Mouse (Mus musculus) neural tube, embryonic 12.5 days (tissue): ENCODE results near the gene Plekhg2. TPM values are rescaled to one million over a fixed set of nuclear protein-coding genes. Genes with fewer than 3 reads are reported as not detected.
A peak's percentile ranks its signal among the peaks of the same experiment; 100 is the strongest.

ENCODE experiments used
- ATAC-seq: fragments of 200-750 bp; cut with Nextera tagmentation; 2 replicates; pipeline ENCODE4 v1.8.0; 2017; ENCODE audit warnings: low read depth, mild to moderate bottlenecking, moderate TSS enrichment, moderate library complexity; ENCODE audit not compliant: low FRiP score
- H3K27ac ChIP-seq: fragments of 300-500 bp; sonication (generic); 2 replicates; pipeline ENCODE4 v1.5.1; 2016
- H3K27me3 ChIP-seq: fragments of 300-500 bp; sonication (generic); replicated peaks from 2 replicates; pipeline ENCODE4 v1.6.1; 2016; ENCODE audit warnings: mild to moderate bottlenecking
- H3K36me3 ChIP-seq: fragments of 300-500 bp; sonication (generic); 2 replicates; pipeline ENCODE4 v1.6.1; 2016; ENCODE audit warnings: mild to moderate bottlenecking
- H3K4me1 ChIP-seq: fragments of 300-500 bp; sonication (generic); 2 replicates; pipeline ENCODE4 v1.6.1; 2016
- H3K4me2 ChIP-seq: fragments of 300-500 bp; sonication (generic); replicated peaks from 2 replicates; pipeline ENCODE4 v1.6.1; 2016; ENCODE audit warnings: mild to moderate bottlenecking
- H3K4me3 ChIP-seq: fragments of 300-500 bp; sonication (generic); 2 replicates; pipeline ENCODE4 v1.5.1; 2016
- H3K9ac ChIP-seq: fragments of 300-500 bp; sonication (generic); 2 replicates; pipeline ENCODE4 v1.6.1; 2016; ENCODE audit warnings: mild to moderate bottlenecking
- H3K9me3 ChIP-seq: fragments of 300-500 bp; sonication (generic); 2 replicates; pipeline ENCODE4 v1.6.1; 2016; ENCODE audit warnings: mild to moderate bottlenecking
- whole genome bisulfite sequencing: fragments of 180-500 bp; shearing (Covaris S2); methylation state at CpG from one replicate; pipeline ENCODE4 v1.1.7; 2016; 5-methylcytosine and 5-hydroxymethylcytosine counted together
- polyA plus RNA-seq: library from polyadenylated mRNA; unstranded; fragments of >200 nt; fragmentation: Nextera tagmentation; extraction: Ambion mirVana; gene quantifications from 2 replicates; pipeline ENCODE4 v1.2.1, GENCODE M21; 2016

Gene Plekhg2
- polyA plus RNA-seq, 1 experiment from 2014 or later: 63.3 TPM

- 86% methylated on average over 7 of the region's 7 CpGs for WGBS
- H3K27ac ChIP-seq: no peak overlapping the region
- peaks cover 10% of the 10 kb centered on the region for H3K36me3 ChIP-seq
- H3K9ac ChIP-seq: no peak overlapping the region
- peaks cover 7% of the 10 kb centered on the region; the same call in 1 of the 2 replicates for H3K27me3 ChIP-seq
- no peak overlapping the region for H3K4me3 ChIP-seq
- H3K4me2 ChIP-seq: no peak overlapping the region
- no peaks in the 10 kb centered on the region for H3K9me3 ChIP-seq
- no peak for ATAC-seq
- H3K4me1 ChIP-seq: peaks cover 61% of the 10 kb centered on the region
Measured at GRCm38 (mm10) chr7:28373891-28374495, 1.6 kb upstream of the Plekhg2 start.

DNA sequence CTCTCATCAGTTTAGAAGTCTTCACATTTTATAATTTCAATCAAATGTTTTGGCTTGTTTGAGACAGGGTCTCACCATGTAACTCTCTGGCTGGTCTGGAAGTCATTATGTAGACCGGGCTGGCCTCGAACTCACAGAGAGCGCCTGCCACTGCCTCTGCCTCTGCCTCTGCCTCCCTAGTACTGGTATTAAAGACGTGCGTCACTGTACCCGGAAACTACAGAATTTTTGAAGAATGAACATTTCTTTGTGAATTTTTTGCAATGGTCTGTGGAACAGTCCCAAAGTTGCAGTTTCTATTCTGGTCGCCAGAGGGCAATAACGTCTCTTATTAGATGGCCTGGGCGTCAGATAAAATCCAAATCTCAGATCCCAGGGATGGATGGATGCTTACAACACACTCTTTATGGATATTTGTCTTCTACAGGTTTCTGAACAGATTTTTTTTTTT is 757 bp upstream of the Plekhg2 start:
- H3K9me3 ChIP-seq: no peaks in the 10 kb centered on the region
- no peak overlapping the region for H3K9ac ChIP-seq
- WGBS: under 1% methylated on average over 9 of the region's 9 CpGs
- peaks cover 7% of the 10 kb centered on the region; the same call in 1 of the 2 replicates for H3K27me3 ChIP-seq
- no peak overlapping the region for H3K27ac ChIP-seq
- H3K4me1 ChIP-seq: peaks cover 58% of the 10 kb centered on the region
- H3K4me3 ChIP-seq: peak overlapping the region; percentile 69
- peaks cover 18% of the 10 kb centered on the region for H3K36me3 ChIP-seq
- ATAC-seq: 0 out of 2 replicates have a peak, but pooled peaks have one; percentile 0
- H3K4me2 ChIP-seq: peak overlapping the region; percentile 90

DNA sequence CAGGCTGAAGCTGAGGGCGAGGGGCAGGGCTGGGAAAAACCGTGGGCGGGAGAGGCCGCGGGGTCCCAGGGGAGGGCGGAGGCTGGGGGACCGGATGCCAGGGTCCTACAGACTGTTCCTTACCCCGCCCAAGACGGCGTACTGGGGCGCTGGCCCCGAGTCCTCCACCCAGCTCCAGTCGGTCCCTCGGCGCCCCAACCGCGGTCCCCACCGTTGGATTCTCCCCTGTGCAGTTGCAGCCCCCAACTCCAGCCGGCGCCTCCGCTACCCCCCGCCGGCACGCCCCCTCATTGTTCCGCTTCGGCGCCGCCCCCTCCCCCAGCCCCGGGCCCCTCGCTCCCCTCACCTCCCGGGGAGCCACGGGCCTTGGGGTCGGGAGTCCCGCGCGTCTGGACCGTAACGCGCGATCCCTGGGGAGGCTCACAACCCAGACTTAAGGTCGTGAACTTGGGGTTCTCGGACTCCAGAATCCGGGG is 847 bp downstream of the Plekhg2 start:
- WGBS: under 1% methylated on average over 43 of the region's 43 CpGs
- 0 out of 2 replicates have a peak, but pooled peaks have one; percentile 8 for ATAC-seq
- peak overlapping the region; percentile 73 for H3K27ac ChIP-seq
- peaks cover 48% of the 10 kb centered on the region for H3K4me1 ChIP-seq
- peak overlapping the region; percentile 84 for H3K9ac ChIP-seq
- no peaks in the 10 kb centered on the region for H3K27me3 ChIP-seq
- H3K4me3 ChIP-seq: peak overlapping the region; percentile 69
- peak overlapping the region; percentile 90 for H3K4me2 ChIP-seq
- peaks cover 34% of the 10 kb centered on the region for H3K36me3 ChIP-seq
- no peaks in the 10 kb centered on the region for H3K9me3 ChIP-seq

- Histone ChIP-seq H3K27ac (peak overlapping the region; percentile 73; the same call in 1 of the 2 replicates), H3K4me1 (peaks cover 43% of the 10 kb centered on the region), H3K9ac (peak overlapping the region; percentile 84), H3K9me3 (no peaks in the 10 kb centered on the region), H3K4me2 (peak overlapping the region; percentile 90), H3K27me3 (no peaks in the 10 kb centered on the region), H3K36me3 (peaks cover 39% of the 10 kb centered on the region), H3K4me3 (peak overlapping the region; percentile 69)
- ATAC-seq: no peak
- 11% methylated on average over 11 of the region's 11 CpGs for WGBS
Measured at GRCm38 (mm10) chr7:28370977-28371513, 1.4 kb downstream of the Plekhg2 start.

DNA sequence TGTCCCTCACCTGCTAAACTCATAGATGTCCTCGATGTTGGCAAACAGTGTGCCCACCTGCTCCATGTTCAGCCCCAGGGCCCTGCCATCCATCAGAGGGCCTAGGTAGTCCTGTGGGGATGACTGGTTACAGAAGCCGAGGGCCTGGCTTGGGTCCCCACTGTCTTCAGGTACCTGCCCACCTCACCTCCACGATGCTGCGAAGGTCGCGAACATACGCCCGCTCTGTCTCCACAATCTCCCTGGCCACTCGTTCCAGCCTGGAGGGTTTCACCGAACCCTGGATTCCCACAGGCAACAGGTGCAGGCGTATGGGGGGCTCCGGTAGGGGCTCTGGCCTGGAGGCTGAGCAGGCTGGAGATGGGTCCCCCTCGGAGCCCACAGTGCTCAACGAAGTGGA is 2.3 kb downstream of the Plekhg2 start:
- H3K9ac ChIP-seq: peak overlapping the region; percentile 84; the same call in 1 of the 2 replicates
- no peaks in the 10 kb centered on the region for H3K9me3 ChIP-seq
- ATAC-seq: no peak
- H3K27me3 ChIP-seq: no peaks in the 10 kb centered on the region
- peaks cover 47% of the 10 kb centered on the region for H3K36me3 ChIP-seq
- H3K4me1 ChIP-seq: peaks cover 34% of the 10 kb centered on the region
- H3K27ac ChIP-seq: no peak overlapping the region
- 95% methylated on average over 14 of the region's 14 CpGs for WGBS
- H3K4me2 ChIP-seq: peak overlapping the region; percentile 90
- peak overlapping the region; percentile 69 for H3K4me3 ChIP-seq

- Histone ChIP-seq H3K9ac (peak overlapping the region; percentile 17; the same call in 1 of the 2 replicates), H3K4me1 (peaks cover 28% of the 10 kb centered on the region), H3K36me3 (peaks cover 64% of the 10 kb centered on the region), H3K4me3 (no peak overlapping the region), H3K9me3 (no peaks in the 10 kb centered on the region), H3K4me2 (no peak overlapping the region), H3K27me3 (no peaks in the 10 kb centered on the region), H3K27ac (no peak overlapping the region)
- 93% methylated on average over 16 of the region's 16 CpGs for WGBS
- ATAC-seq: no peak
Measured at GRCm38 (mm10) chr7:28368276-28368920, 4.0 kb downstream of the Plekhg2 start.

DNA sequence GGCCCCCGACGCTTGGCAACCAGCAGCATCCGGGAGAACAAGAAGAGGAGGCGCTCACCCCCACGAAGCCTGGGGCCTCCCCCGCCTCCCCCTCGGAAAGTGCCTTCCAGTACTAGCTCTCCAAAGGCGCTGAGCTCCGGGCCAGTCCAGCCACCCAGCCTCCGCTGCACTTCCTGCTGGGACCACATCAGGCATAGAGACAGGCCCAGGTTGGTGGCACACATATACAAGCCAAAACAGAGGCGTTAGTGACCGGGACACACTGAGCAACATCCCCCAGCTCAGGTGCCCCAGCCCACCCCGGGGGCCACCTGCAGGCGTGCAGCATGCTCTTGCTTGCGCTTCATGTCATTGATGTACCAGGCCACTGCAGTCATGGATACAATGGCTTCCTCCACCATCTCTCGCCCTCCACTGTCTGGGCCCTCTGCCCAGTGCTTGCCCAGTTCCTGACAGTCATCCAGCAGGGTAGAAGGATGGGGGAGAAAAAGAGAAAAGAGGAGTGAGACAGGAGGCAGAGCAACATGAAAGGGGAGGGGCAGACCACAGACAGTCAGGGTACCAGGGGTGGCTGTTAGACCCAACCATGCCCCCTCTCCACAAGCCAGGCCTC is 4.6 kb downstream of the Plekhg2 start:
- ATAC-seq: no peak
- Histone ChIP-seq H3K4me3 (no peak overlapping the region), H3K4me1 (peaks cover 28% of the 10 kb centered on the region), H3K9ac (peak overlapping the region; percentile 17; the same call in 1 of the 2 replicates), H3K36me3 (peaks cover 68% of the 10 kb centered on the region), H3K27me3 (no peaks in the 10 kb centered on the region), H3K4me2 (no peak overlapping the region), H3K27ac (no peak overlapping the region), H3K9me3 (no peaks in the 10 kb centered on the region)
- WGBS: 92% methylated on average over 16 of the region's 16 CpGs

- no peak overlapping the region for H3K27ac ChIP-seq
- no peak overlapping the region for H3K9ac ChIP-seq
- 89% methylated on average over 16 of the region's 16 CpGs for WGBS
- no peak for ATAC-seq
- 0 out of 2 replicates have a peak, but pooled peaks cover 5% of the 10 kb centered on the region for H3K4me1 ChIP-seq
- H3K27me3 ChIP-seq: no peaks in the 10 kb centered on the region
- no peak overlapping the region for H3K4me3 ChIP-seq
- H3K4me2 ChIP-seq: no peak overlapping the region
- peaks cover 82% of the 10 kb centered on the region for H3K36me3 ChIP-seq
- no peaks in the 10 kb centered on the region for H3K9me3 ChIP-seq
Measured at GRCm38 (mm10) chr7:28362441-28363060, 9.8 kb downstream of the Plekhg2 start.

DNA sequence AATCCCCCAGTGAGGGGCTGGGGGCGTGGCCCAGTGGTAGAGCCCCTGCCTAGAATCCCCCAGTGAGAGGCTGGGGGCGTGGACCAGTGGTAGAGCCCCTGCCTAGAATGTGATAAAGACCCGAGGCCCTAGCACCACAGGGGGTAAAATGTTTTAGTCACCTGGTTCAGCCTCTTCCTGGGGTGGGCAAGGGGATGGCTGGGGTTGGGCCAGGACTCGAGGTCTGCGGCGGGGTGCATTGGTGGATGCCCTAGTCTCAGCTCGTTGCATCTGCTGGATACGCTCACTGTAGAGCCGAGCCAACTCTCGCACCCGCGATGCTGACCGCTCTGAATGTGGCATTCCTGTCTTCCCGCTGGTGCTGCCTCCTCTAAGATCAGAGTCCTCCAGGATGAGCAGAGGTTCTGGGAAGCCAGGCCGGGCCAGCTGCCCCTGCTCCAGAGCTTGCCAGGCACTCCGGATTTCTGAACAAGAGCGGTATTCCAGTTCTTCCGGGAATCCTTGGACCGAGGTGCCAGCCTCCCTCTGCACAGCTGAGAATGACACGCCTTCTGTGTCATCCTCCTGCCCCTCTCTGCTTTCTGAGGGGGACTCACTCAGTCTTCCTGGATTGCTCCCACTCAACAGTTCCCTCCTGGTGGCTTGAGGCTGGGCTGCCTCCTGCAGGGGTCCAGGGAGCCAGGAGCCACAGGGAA is 10.6 kb downstream of the Plekhg2 start:
- H3K9me3 ChIP-seq: no peaks in the 10 kb centered on the region
- 0 out of 2 replicates have a peak, but pooled peaks cover 6% of the 10 kb centered on the region for H3K4me1 ChIP-seq
- H3K9ac ChIP-seq: no peak overlapping the region
- no peak for ATAC-seq
- peaks cover 75% of the 10 kb centered on the region for H3K36me3 ChIP-seq
- no peak overlapping the region for H3K4me3 ChIP-seq
- no peaks in the 10 kb centered on the region for H3K27me3 ChIP-seq
- 96% methylated on average over 20 of the region's 20 CpGs for WGBS
- no peak overlapping the region for H3K27ac ChIP-seq
- no peak overlapping the region for H3K4me2 ChIP-seq

- Histone ChIP-seq H3K9ac (no peak overlapping the region), H3K27me3 (no peaks in the 10 kb centered on the region), H3K9me3 (no peaks in the 10 kb centered on the region), H3K4me2 (no peak overlapping the region), H3K4me3 (no peak overlapping the region), H3K36me3 (peaks cover 63% of the 10 kb centered on the region), H3K4me1 (0 out of 2 replicates have a peak, but pooled peaks cover 6% of the 10 kb centered on the region), H3K27ac (no peak overlapping the region)
- ATAC-seq: no peak
- whole genome bisulfite sequencing: 96% methylated on average over 6 of the region's 6 CpGs
Measured at GRCm38 (mm10) chr7:28360291-28360690, 12.1 kb downstream of the Plekhg2 start.

- no peak overlapping the region for H3K27ac ChIP-seq
- H3K9ac ChIP-seq: no peak overlapping the region
- 93% methylated on average over 10 of the region's 10 CpGs for WGBS
- peaks cover 63% of the 10 kb centered on the region for H3K36me3 ChIP-seq
- H3K4me2 ChIP-seq: no peak overlapping the region
- 0 out of 2 replicates have a peak, but pooled peaks cover 6% of the 10 kb centered on the region for H3K4me1 ChIP-seq
- H3K4me3 ChIP-seq: no peak overlapping the region
- ATAC-seq: no peak
- no peaks in the 10 kb centered on the region for H3K27me3 ChIP-seq
- H3K9me3 ChIP-seq: no peaks in the 10 kb centered on the region
Measured at GRCm38 (mm10) chr7:28359854-28360253, 12.5 kb downstream of the Plekhg2 start.
